Mouse (Mus musculus): ENCODE measurements around the gene Ddx60.

DNA sequence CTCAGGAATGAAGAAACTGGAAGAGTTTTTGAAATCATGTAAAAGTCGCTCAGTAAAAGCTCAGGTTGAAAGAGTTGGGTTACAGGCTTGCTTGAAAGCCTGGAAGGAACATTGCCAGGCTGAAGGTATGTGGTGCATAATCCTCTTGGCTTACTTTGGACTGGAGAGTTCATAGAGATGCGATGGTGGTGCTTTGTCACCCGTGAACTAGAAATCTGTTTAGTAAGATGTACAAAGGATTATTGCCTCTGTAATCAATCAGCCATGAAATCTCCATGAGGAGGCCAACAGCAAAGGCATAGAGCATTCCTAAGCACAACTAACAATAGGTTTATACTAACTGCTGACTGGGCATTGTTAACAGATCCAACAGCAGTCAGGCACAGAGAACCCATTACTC is 41.7 kb downstream of the Ddx60 start:
- TF ChIP-seq UBTF (IDR thresholded peaks at IDR 0.05; ENCODE audit: low read depth, low read length), result no peak
- TF ChIP-seq ZKSCAN1 (IDR thresholded peaks at IDR 0.05; ENCODE audit: borderline replicate concordance, low read depth, low read length), result no peak
- TF ChIP-seq ZNF384 (IDR thresholded peaks at IDR 0.05; ENCODE audit: low read depth, low read length), result no peak

All from CH12.LX (cell line).